In genomic region chrX:77794962-77795857, GRCm38 (mm10) we compare ENCODE assay signal across 8 mouse cellular contexts. TPM values are rescaled to one million over a fixed set of nuclear protein-coding genes. Genes with fewer than 3 reads are reported as not detected.
DNase-seq lines count a peak whose midpoint lies in the region; ATAC-seq and TF ChIP-seq lines count a peak whose summit lies in the region.

No protein-coding gene starts in this region.

- H3K9me3 ChIP-seq in embryonic facial prominence, embryonic 12.5 days, result no peaks in the 10 kb centered on the region
- H3K9me3 ChIP-seq in limb, embryonic 14.5 days (ENCODE audit: control insufficient read depth, low read length), result no peaks in the 10 kb centered on the region
- H3K9me3 ChIP-seq in midbrain, embryonic 12.5 days, result no peaks in the 10 kb centered on the region

- ATAC-seq in embryonic facial prominence, embryonic 12.5 days (ENCODE audit: insufficient number of reproducible peaks, insufficient read depth, low FRiP score, low TSS enrichment), result peak; percentile 47
- ATAC-seq in limb, embryonic 14.5 days (ENCODE audit: low FRiP score, low read depth), result peak; percentile 66
- ATAC-seq in midbrain, embryonic 12.5 days (ENCODE audit: low FRiP score, low read depth), result peak; percentile 79

- 22% methylated on average over 61 of the region's 61 CpGs for WGBS in embryonic facial prominence, embryonic 12.5 days
- WGBS in limb, embryonic 14.5 days, result 21% methylated on average over 56 of the region's 61 CpGs
- WGBS in midbrain, embryonic 12.5 days, result 19% methylated on average over 61 of the region's 61 CpGs

- TF ChIP-seq POLR2A in limb, embryonic 14.5 days (IDR thresholded peaks at IDR 0.05; ENCODE audit: borderline replicate concordance, extremely low read depth, insufficient read depth, insufficient read length), result no peak

- H3K9ac ChIP-seq in embryonic facial prominence, embryonic 12.5 days, result peak overlapping the region; percentile 63
- peak overlapping the region; percentile 62 for H3K9ac ChIP-seq in limb, embryonic 14.5 days (ENCODE audit: low read depth, low read length, severe bottlenecking)
- peak overlapping the region; percentile 64 for H3K9ac ChIP-seq in midbrain, embryonic 12.5 days (replicated peaks)

- peak overlapping the region; percentile 61 for H3K4me3 ChIP-seq in embryonic facial prominence, embryonic 12.5 days
- H3K4me3 ChIP-seq in limb, embryonic 14.5 days (replicated peaks; ENCODE audit: low read length), result peak overlapping the region; percentile 55
- H3K4me3 ChIP-seq in midbrain, embryonic 12.5 days, result peak overlapping the region; percentile 60

- no peak overlapping the region for H3K27ac ChIP-seq in embryonic facial prominence, embryonic 12.5 days
- no peak overlapping the region for H3K27ac ChIP-seq in limb, embryonic 14.5 days (replicated peaks; ENCODE audit: low read depth, low read length)
- H3K27ac ChIP-seq in midbrain, embryonic 12.5 days (replicated peaks), result 0 out of 2 replicates have a peak overlapping the region, but pooled peaks have one; percentile 60

- peak overlapping the region; percentile 54 for H3K4me2 ChIP-seq in embryonic facial prominence, embryonic 12.5 days (replicated peaks)
- peak overlapping the region; percentile 56 for H3K4me2 ChIP-seq in limb, embryonic 14.5 days (replicated peaks; ENCODE audit: low read depth, low read length, severe bottlenecking)
- H3K4me2 ChIP-seq in midbrain, embryonic 12.5 days (replicated peaks), result peak overlapping the region; percentile 59

- no peaks in the 10 kb centered on the region for H3K4me1 ChIP-seq in embryonic facial prominence, embryonic 12.5 days
- no peaks in the 10 kb centered on the region for H3K4me1 ChIP-seq in limb, embryonic 14.5 days (ENCODE audit: control insufficient read depth, insufficient read depth, low read length)
- H3K4me1 ChIP-seq in midbrain, embryonic 12.5 days, result peaks cover 3% of the 10 kb centered on the region; the same call in 1 of the 2 replicates

- H3K27me3 ChIP-seq in embryonic facial prominence, embryonic 12.5 days, result no peaks in the 10 kb centered on the region
- no peaks in the 10 kb centered on the region for H3K27me3 ChIP-seq in limb, embryonic 14.5 days (ENCODE audit: control insufficient read depth, insufficient read depth, low read length)
- no peaks in the 10 kb centered on the region for H3K27me3 ChIP-seq in midbrain, embryonic 12.5 days

- no peaks in the 10 kb centered on the region for H3K36me3 ChIP-seq in embryonic facial prominence, embryonic 12.5 days
- H3K36me3 ChIP-seq in limb, embryonic 14.5 days (ENCODE audit: control insufficient read depth, insufficient read depth, low read length), result no peaks in the 10 kb centered on the region
- no peaks in the 10 kb centered on the region for H3K36me3 ChIP-seq in midbrain, embryonic 12.5 days

- peak; percentile 9 for DNase-seq in spleen, adult 12 weeks (ENCODE audit: low spot score)
- DNase-seq in spleen, postnatal 10 days (ENCODE audit: low spot score in 2 of 2), result no peak
- peak; percentile 21 to 27 for DNase-seq in adrenal gland, adult 18-20 months (ENCODE audit: low spot score in 2 of 2)
- peak; percentile 30 for DNase-seq in heart, postnatal 4 days
- no peak for DNase-seq in limb, embryonic 14.5 days (ENCODE audit: low spot score)
- peak; percentile 42 for DNase-seq in testis, postnatal 10 days (ENCODE audit: low spot score)

RNA-seq across cellular contexts. Expression of gene Prkx, which starts 0.9 kb away (rescaled TPM):
- 10 to 100 TPM; 19.3 to 21.4 TPM for total RNA-seq in adrenal gland, adult 18-20 months (2021)
- polyA plus RNA-seq in embryonic facial prominence, embryonic 12.5 days (2016; fragmentation: Nextera tagmentation; extraction: Ambion mirVana), result 17.8 and 19.5 TPM in 2 replicates
- total RNA-seq in heart, postnatal 4 days (2021), result 10 to 100 TPM; 21.0 to 24.8 TPM
- polyA plus RNA-seq in limb, embryonic 14.5 days (2012; rRNA removed), result 9.1 and 9.3 TPM in 2 replicates
- polyA plus RNA-seq in limb, embryonic 14.5 days (2014; fragmentation: Nextera tagmentation; extraction: Ambion mirVana), result 10.6 and 11.7 TPM in 2 replicates
- polyA plus RNA-seq in midbrain, embryonic 12.5 days (2016; fragmentation: Nextera tagmentation; extraction: Ambion mirVana), result 23.1 and 23.9 TPM in 2 replicates

RNA-seq across cellular contexts. Expression of gene Pbsn, which starts 58.2 kb away (rescaled TPM):
- total RNA-seq in adrenal gland, adult 18-20 months (2021), result not detected
- polyA plus RNA-seq in embryonic facial prominence, embryonic 12.5 days (2016; fragmentation: Nextera tagmentation; extraction: Ambion mirVana), result not detected in 2 replicates
- not detected for total RNA-seq in heart, postnatal 4 days (2021)
- polyA plus RNA-seq in limb, embryonic 14.5 days (2012; rRNA removed), result not detected in 2 replicates
- polyA plus RNA-seq in limb, embryonic 14.5 days (2014; fragmentation: Nextera tagmentation; extraction: Ambion mirVana), result not detected in 2 replicates
- polyA plus RNA-seq in midbrain, embryonic 12.5 days (2016; fragmentation: Nextera tagmentation; extraction: Ambion mirVana), result not detected in 2 replicates

Comparison
In these comparisons a context has a peak if more than half of its experiments do, and no peak if none do; other contexts are left out.
1. DNase-seq: peak in spleen, adult 12 weeks (single experiment), adrenal gland, adult 18-20 months (2 of 2), heart, postnatal 4 days (single experiment) and testis, postnatal 10 days (single experiment); none in spleen, postnatal 10 days (0 of 2) and limb, embryonic 14.5 days (single experiment).
2. Peak in every context shown above with its lines, with median percentiles within 50 percentile points of each other: ATAC-seq, H3K4me2 ChIP-seq, H3K4me3 ChIP-seq and H3K9ac ChIP-seq.